Mouse (Mus musculus): ENCODE data around the gene Gm4491.
A peak's percentile ranks its signal among the peaks of the same experiment; 100 is the strongest.
"Not testable (repeated sequence)": the region's sequence is repeated elsewhere in the genome, so short reads cannot be mapped to it uniquely, and the experiment has no call there.

Gene Gm4491

GRCm38 (mm10) chr14:57103711-57104105 is 12.0 kb downstream of the Gm4491 start:
- DNase-seq (ENCODE audit: low read depth, low spot score) = no peak

GRCm38 (mm10) chr14:57103121-57103520 is 12.6 kb downstream of the Gm4491 start:
- no peak for DNase-seq (ENCODE audit: low read depth, low spot score)
- no peaks in the 10 kb centered on the region for H3K36me3 ChIP-seq (ENCODE audit: control insufficient read depth, insufficient read depth, low read length, poor library complexity, severe bottlenecking)
- H3K27me3 ChIP-seq (ENCODE audit: control insufficient read depth, insufficient read depth, low read length, poor library complexity, severe bottlenecking) = no peaks in the 10 kb centered on the region

More at GRCm38 (mm10) chr14:57103711-57104105, 12.0 kb downstream of the Gm4491 start:
- Histone ChIP-seq H3K27me3 (ENCODE audit: control insufficient read depth, insufficient read depth, low read length, poor library complexity, severe bottlenecking) (no peaks in the 10 kb centered on the region), H3K36me3 (ENCODE audit: control insufficient read depth, insufficient read depth, low read length, poor library complexity, severe bottlenecking) (no peaks in the 10 kb centered on the region)

- Histone ChIP-seq H3K27me3 (ENCODE audit: control insufficient read depth, insufficient read depth, low read length, poor library complexity, severe bottlenecking) (no peaks in the 10 kb centered on the region), H3K36me3 (ENCODE audit: control insufficient read depth, insufficient read depth, low read length, poor library complexity, severe bottlenecking) (no peaks in the 10 kb centered on the region)
- DNase-seq (ENCODE audit: low read depth, low spot score) = no peak
Measured at GRCm38 (mm10) chr14:57101623-57102022, 14.1 kb downstream of the Gm4491 start.

- no peak for DNase-seq (ENCODE audit: low read depth, low spot score)
- H3K36me3 ChIP-seq (ENCODE audit: control insufficient read depth, insufficient read depth, low read length, poor library complexity, severe bottlenecking) = no peaks in the 10 kb centered on the region
- H3K27me3 ChIP-seq (ENCODE audit: control insufficient read depth, insufficient read depth, low read length, poor library complexity, severe bottlenecking) = no peaks in the 10 kb centered on the region
Measured at GRCm38 (mm10) chr14:57095855-57096254, 19.8 kb downstream of the Gm4491 start.

- Histone ChIP-seq H3K27me3 (ENCODE audit: control insufficient read depth, insufficient read depth, low read length, poor library complexity, severe bottlenecking) (no peaks in the 10 kb centered on the region; the same call in 1 of the 2 replicates), H3K36me3 (ENCODE audit: control insufficient read depth, insufficient read depth, low read length, poor library complexity, severe bottlenecking) (no peaks in the 10 kb centered on the region)
- DNase-seq (ENCODE audit: low read depth, low spot score) = peak; percentile 46
Measured at GRCm38 (mm10) chr14:57093029-57093428, 22.7 kb downstream of the Gm4491 start.

- no peak for DNase-seq (ENCODE audit: low read depth, low spot score)
- H3K27me3 ChIP-seq (ENCODE audit: control insufficient read depth, insufficient read depth, low read length, poor library complexity, severe bottlenecking) = no peaks in the 10 kb centered on the region; the same call in 1 of the 2 replicates
- H3K36me3 ChIP-seq (ENCODE audit: control insufficient read depth, insufficient read depth, low read length, poor library complexity, severe bottlenecking) = no peaks in the 10 kb centered on the region
Measured at GRCm38 (mm10) chr14:57090001-57090400, 25.7 kb downstream of the Gm4491 start.

GRCm38 (mm10) chr14:57089107-57089506 is 26.6 kb downstream of the Gm4491 start:
- DNase-seq (ENCODE audit: low read depth, low spot score) = no peak
- Histone ChIP-seq H3K27me3 (ENCODE audit: control insufficient read depth, insufficient read depth, low read length, poor library complexity, severe bottlenecking) (no peaks in the 10 kb centered on the region; the same call in 1 of the 2 replicates), H3K36me3 (ENCODE audit: control insufficient read depth, insufficient read depth, low read length, poor library complexity, severe bottlenecking) (no peaks in the 10 kb centered on the region)

- no peak for DNase-seq (ENCODE audit: low read depth, low spot score)
- H3K27me3 ChIP-seq (ENCODE audit: control insufficient read depth, insufficient read depth, low read length, poor library complexity, severe bottlenecking) = no peaks in the 10 kb centered on the region
- no peaks in the 10 kb centered on the region for H3K36me3 ChIP-seq (ENCODE audit: control insufficient read depth, insufficient read depth, low read length, poor library complexity, severe bottlenecking)
Measured at GRCm38 (mm10) chr14:57084180-57084668, 31.5 kb downstream of the Gm4491 start.

GRCm38 (mm10) chr14:57082863-57083262 is 32.8 kb downstream of the Gm4491 start:
- no peak for DNase-seq (ENCODE audit: low read depth, low spot score)
- no peaks in the 10 kb centered on the region for H3K27me3 ChIP-seq (ENCODE audit: control insufficient read depth, insufficient read depth, low read length, poor library complexity, severe bottlenecking)

GRCm38 (mm10) chr14:57075537-57075936 is 40.1 kb downstream of the Gm4491 start:
- no peaks in the 10 kb centered on the region for H3K27me3 ChIP-seq (ENCODE audit: control insufficient read depth, insufficient read depth, low read length, poor library complexity, severe bottlenecking)
- DNase-seq (ENCODE audit: low read depth, low spot score) = no peak
- H3K36me3 ChIP-seq (ENCODE audit: control insufficient read depth, insufficient read depth, low read length, poor library complexity, severe bottlenecking) = no peaks in the 10 kb centered on the region

More at GRCm38 (mm10) chr14:57082863-57083262, 32.8 kb downstream of the Gm4491 start:
- no peaks in the 10 kb centered on the region for H3K36me3 ChIP-seq (ENCODE audit: control insufficient read depth, insufficient read depth, low read length, poor library complexity, severe bottlenecking)

GRCm38 (mm10) chr14:57069906-57070305 is 45.8 kb downstream of the Gm4491 start:
- DNase-seq (ENCODE audit: low read depth, low spot score) = peak; percentile 45
- not testable (repeated sequence) for H3K27me3 ChIP-seq (ENCODE audit: control insufficient read depth, insufficient read depth, low read length, poor library complexity, severe bottlenecking)

GRCm38 (mm10) chr14:57066053-57066452 is 49.6 kb downstream of the Gm4491 start:
- no peak for DNase-seq (ENCODE audit: low read depth, low spot score)
- Histone ChIP-seq H3K27me3 (ENCODE audit: control insufficient read depth, insufficient read depth, low read length, poor library complexity, severe bottlenecking) (no peaks in the 10 kb centered on the region; the same call in 1 of the 2 replicates), H3K36me3 (ENCODE audit: control insufficient read depth, insufficient read depth, low read length, poor library complexity, severe bottlenecking) (no peaks in the 10 kb centered on the region)

More at GRCm38 (mm10) chr14:57069906-57070305, 45.8 kb downstream of the Gm4491 start:
- not testable (repeated sequence) for H3K36me3 ChIP-seq (ENCODE audit: control insufficient read depth, insufficient read depth, low read length, poor library complexity, severe bottlenecking)

Measured in splenic B cell, adult 2 months (primary cell).